Comparison of ENCODE assay signal across 27 mouse cellular contexts in the genomic region with DNA sequence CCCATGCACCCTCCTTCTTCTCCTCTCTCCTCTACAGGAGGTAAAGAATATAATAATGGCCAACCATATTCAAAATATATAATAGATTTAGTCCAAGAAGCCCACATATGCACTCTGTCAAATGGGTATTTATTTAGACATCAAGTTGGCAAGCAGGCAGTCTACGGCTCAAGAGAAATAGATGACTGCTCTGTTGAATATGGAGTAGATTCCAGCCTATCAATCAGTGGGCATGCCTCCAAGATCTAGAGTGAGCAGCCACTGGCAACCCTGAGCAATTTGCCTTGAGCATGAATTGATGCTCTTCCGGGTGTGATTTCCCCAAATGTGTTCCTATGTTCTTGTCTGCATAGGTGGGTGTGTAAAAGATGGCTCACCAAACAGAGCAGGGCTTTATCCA.
DNase-seq lines count a peak whose midpoint lies in the region; ATAC-seq and TF ChIP-seq lines count a peak whose summit lies in the region.
"Had no signal": no experiment of that assay in that cellular context is flagged by ENCODE, and none has a peak within 500 bp of the region (broad histone marks: within the 10 kb centered on the region; RNA-seq: fewer than 3 reads in every experiment).

No protein-coding gene starts in this region.

- H3K4me3 ChIP-seq in forebrain, embryonic 14.5 days (ENCODE audit: low read depth, low read length): no peak overlapping the region
- H3K4me3 ChIP-seq in forebrain, embryonic 11.5 days (ENCODE audit: low read depth, low read length): no peak overlapping the region
- no peak overlapping the region for H3K4me3 ChIP-seq in gastrocnemius, adult 2 months
- H3K4me3 ChIP-seq in forebrain, embryonic 16.5 days (replicated peaks; ENCODE audit: low read length): no peak overlapping the region
- H3K4me3 ChIP-seq: embryonic facial prominence, embryonic 10.5 days; embryonic facial prominence, embryonic 13.5 days; erythroblast, embryonic 14.5 days; heart, embryonic 12.5 days; heart, embryonic 15.5 days; hindbrain, embryonic 10.5 days; hindbrain, embryonic 13.5 days; intestine, embryonic 15.5 days had no signal

- intact Hi-C loops in gastrocnemius, adult 2 months (cut with DNase I): no loop called here

- H3K9ac ChIP-seq in forebrain, embryonic 14.5 days (ENCODE audit: low read length): no peak overlapping the region
- H3K9ac ChIP-seq in forebrain, embryonic 11.5 days (ENCODE audit: low read length): no peak overlapping the region
- H3K9ac ChIP-seq in forebrain, embryonic 16.5 days (replicated peaks; ENCODE audit: low read depth, low read length): no peak overlapping the region
- H3K9ac ChIP-seq: embryonic facial prominence, embryonic 13.5 days; heart, embryonic 12.5 days; heart, embryonic 15.5 days; hindbrain, embryonic 13.5 days; intestine, embryonic 15.5 days had no signal

- no peak for TF ChIP-seq CTCF in gastrocnemius, adult 2 months (IDR thresholded peaks at IDR 0.05)

- H3K9me3 ChIP-seq in forebrain, embryonic 14.5 days (replicated peaks; ENCODE audit: control insufficient read depth, low read length): no peaks in the 10 kb centered on the region
- no peaks in the 10 kb centered on the region for H3K9me3 ChIP-seq in forebrain, embryonic 11.5 days (ENCODE audit: control insufficient read depth, low read length)
- H3K9me3 ChIP-seq in forebrain, embryonic 16.5 days (ENCODE audit: control insufficient read depth, low read length): no peaks in the 10 kb centered on the region
- H3K9me3 ChIP-seq: embryonic facial prominence, embryonic 10.5 days; embryonic facial prominence, embryonic 13.5 days; heart, embryonic 12.5 days; heart, embryonic 15.5 days; hindbrain, embryonic 10.5 days; hindbrain, embryonic 13.5 days; intestine, embryonic 15.5 days had no signal

- no peak overlapping the region for H3K27ac ChIP-seq in forebrain, embryonic 14.5 days (ENCODE audit: low read depth, low read length)
- H3K27ac ChIP-seq in forebrain, embryonic 11.5 days (ENCODE audit: low read depth, low read length): no peak overlapping the region
- 0 out of 2 replicates have a peak overlapping the region, but pooled peaks have one; percentile 12 for H3K27ac ChIP-seq in gastrocnemius, adult 2 months
- no peak overlapping the region for H3K27ac ChIP-seq in forebrain, embryonic 16.5 days (ENCODE audit: low read length)
- H3K27ac ChIP-seq: embryonic facial prominence, embryonic 10.5 days; embryonic facial prominence, embryonic 13.5 days; heart, embryonic 15.5 days; hindbrain, embryonic 10.5 days; hindbrain, embryonic 13.5 days; intestine, embryonic 15.5 days had no signal

- WGBS in forebrain, embryonic 14.5 days: 60% methylated on average over 2 of the region's 2 CpGs
- 87% methylated on average over 2 of the region's 2 CpGs for WGBS in forebrain, embryonic 11.5 days
- WGBS in forebrain, embryonic 16.5 days: 33% methylated on average over 2 of the region's 2 CpGs

- H3K36me3 ChIP-seq in forebrain, embryonic 14.5 days (ENCODE audit: control insufficient read depth, insufficient read depth, low read length): no peaks in the 10 kb centered on the region
- no peaks in the 10 kb centered on the region for H3K36me3 ChIP-seq in forebrain, embryonic 11.5 days (ENCODE audit: control insufficient read depth, insufficient read depth, low read length)
- no peaks in the 10 kb centered on the region for H3K36me3 ChIP-seq in forebrain, embryonic 16.5 days (ENCODE audit: control insufficient read depth, insufficient read depth)
- H3K36me3 ChIP-seq: embryonic facial prominence, embryonic 10.5 days; embryonic facial prominence, embryonic 13.5 days; G1E; heart, embryonic 12.5 days; heart, embryonic 15.5 days; hindbrain, embryonic 10.5 days; hindbrain, embryonic 13.5 days; intestine, embryonic 15.5 days had no signal

- H3K4me1 ChIP-seq in forebrain, embryonic 14.5 days (ENCODE audit: control insufficient read depth, insufficient read depth, low read length): no peaks in the 10 kb centered on the region
- H3K4me1 ChIP-seq in forebrain, embryonic 11.5 days (replicated peaks; ENCODE audit: control insufficient read depth, insufficient read depth, low read length): no peaks in the 10 kb centered on the region
- no peaks in the 10 kb centered on the region; the same call in 1 of the 2 replicates for H3K4me1 ChIP-seq in forebrain, embryonic 16.5 days (replicated peaks; ENCODE audit: control insufficient read depth, insufficient read depth, low read length)
- H3K4me1 ChIP-seq: embryonic facial prominence, embryonic 10.5 days; embryonic facial prominence, embryonic 13.5 days; heart, embryonic 12.5 days; heart, embryonic 15.5 days; hindbrain, embryonic 10.5 days; hindbrain, embryonic 13.5 days; intestine, embryonic 15.5 days had no signal

- peak; percentile 61 for DNase-seq in forebrain, embryonic 14.5 days (ENCODE audit: low spot score)
- no peak for DNase-seq in forebrain, embryonic 11.5 days (ENCODE audit: low spot score)
- no peak for DNase-seq in gastrocnemius, adult 2 months
- no peak for DNase-seq in gastrocnemius, adult 8-10 months (ENCODE audit: low spot score in 2 of 2)
- peak; percentile 39 for DNase-seq in NIH3T3 (ENCODE audit: low read depth)
- no peak for DNase-seq in spleen, postnatal 10 days (ENCODE audit: low spot score in 2 of 2)
- DNase-seq: adrenal gland, postnatal 14 days; B cell, adult 2 months; cerebellum, adult 11-12 months; cerebellum, adult 8-10 months; cerebellum, postnatal 36 days; embryo, embryonic 11 days; heart, adult 18-20 months; heart, postnatal 36 days; kidney, adult 11 months had no signal

- H3K27me3 ChIP-seq in forebrain, embryonic 14.5 days (replicated peaks; ENCODE audit: control insufficient read depth, insufficient read depth, low read length): no peaks in the 10 kb centered on the region
- H3K27me3 ChIP-seq in forebrain, embryonic 11.5 days (ENCODE audit: control insufficient read depth, insufficient read depth, low read length): no peaks in the 10 kb centered on the region
- no peaks in the 10 kb centered on the region for H3K27me3 ChIP-seq in forebrain, embryonic 16.5 days (replicated peaks; ENCODE audit: control insufficient read depth, insufficient read depth, low read length)
- H3K27me3 ChIP-seq: CH12.LX; embryonic facial prominence, embryonic 13.5 days; heart, embryonic 12.5 days; heart, embryonic 15.5 days; hindbrain, embryonic 13.5 days; intestine, embryonic 15.5 days had no signal

- peak; percentile 50; the same call in 1 of the 2 replicates for ATAC-seq in forebrain, embryonic 14.5 days
- no peak for ATAC-seq in forebrain, embryonic 11.5 days (replicated peaks; ENCODE audit: low FRiP score)
- ATAC-seq in forebrain, embryonic 16.5 days: peak; percentile 82
- ATAC-seq: hindbrain, embryonic 16.5 days; intestine, embryonic 15.5 days had no signal

- H3K4me2 ChIP-seq in forebrain, embryonic 14.5 days (ENCODE audit: low read length): no peak overlapping the region
- no peak overlapping the region for H3K4me2 ChIP-seq in forebrain, embryonic 11.5 days (ENCODE audit: low read depth, low read length, severe bottlenecking)
- H3K4me2 ChIP-seq in forebrain, embryonic 16.5 days (ENCODE audit: low read length): no peak overlapping the region
- H3K4me2 ChIP-seq: embryonic facial prominence, embryonic 13.5 days; heart, embryonic 12.5 days; heart, embryonic 15.5 days; hindbrain, embryonic 13.5 days; intestine, embryonic 15.5 days had no signal

Comparison
In these comparisons a context has a peak if more than half of its experiments do, and no peak if none do; other contexts are left out.
1. DNase-seq: peak in forebrain, embryonic 14.5 days (single experiment) and NIH3T3 (single experiment); none in forebrain, embryonic 11.5 days (single experiment), gastrocnemius, adult 2 months (single experiment), gastrocnemius, adult 8-10 months (0 of 2) and spleen, postnatal 10 days (0 of 2).